Mouse (Mus musculus): ENCODE measurements at regions not wholly inside any gene's neighbourhood (a gene's known extent, or its start where the extent isn't known, plus 50 kb on each side); places are given as distances from the start of the nearest gene placed in this dataset.

GRCm38 (mm10) chr2:123799226-123799786 is 290.5 kb upstream of the Sema6d start:
- no peaks in the 10 kb centered on the region for H3K27me3 ChIP-seq (ENCODE audit: control insufficient read depth, insufficient read depth, low read length)
- TF ChIP-seq EP300 (IDR thresholded peaks at IDR 0.05; ENCODE audit: low read depth) (no peak), CTCF (IDR thresholded peaks at IDR 0.05; ENCODE audit: low read depth) (no peak)
- no peak overlapping the region for H3K9ac ChIP-seq (replicated peaks; ENCODE audit: low read depth, low read length)
- H3K4me1 ChIP-seq (ENCODE audit: control insufficient read depth, insufficient read depth), result no peaks in the 10 kb centered on the region
- DNase-seq (ENCODE audit: low spot score), result no peak
- 84% methylated on average over 3 of the region's 3 CpGs for WGBS
- no peak overlapping the region for H3K4me3 ChIP-seq (ENCODE audit: low read depth, low read length)
- ATAC-seq (ENCODE audit: insufficient read depth, low read depth), result no peak
- H3K27ac ChIP-seq (ENCODE audit: low read depth), result no peak overlapping the region
- H3K4me2 ChIP-seq (ENCODE audit: low read depth, low read length), result no peak overlapping the region
- no peaks in the 10 kb centered on the region for H3K36me3 ChIP-seq (replicated peaks; ENCODE audit: control insufficient read depth, insufficient read depth, low read length)
- H3K9me3 ChIP-seq (replicated peaks; ENCODE audit: control insufficient read depth, low read length), result no peaks in the 10 kb centered on the region

- H3K9ac ChIP-seq (replicated peaks; ENCODE audit: low read depth, low read length), result no peak overlapping the region
- no peak overlapping the region for H3K27ac ChIP-seq (ENCODE audit: low read depth)
- WGBS, result 73% methylated on average over 2 of the region's 2 CpGs
- no peak overlapping the region for H3K4me2 ChIP-seq (ENCODE audit: low read depth, low read length)
- no peak overlapping the region for H3K4me3 ChIP-seq (ENCODE audit: low read depth, low read length)
- H3K9me3 ChIP-seq (replicated peaks; ENCODE audit: control insufficient read depth, low read length), result no peaks in the 10 kb centered on the region
- no peaks in the 10 kb centered on the region for H3K4me1 ChIP-seq (ENCODE audit: control insufficient read depth, insufficient read depth)
- H3K27me3 ChIP-seq (ENCODE audit: control insufficient read depth, insufficient read depth, low read length), result no peaks in the 10 kb centered on the region
- ATAC-seq (ENCODE audit: insufficient read depth, low read depth), result no peak
- no peaks in the 10 kb centered on the region for H3K36me3 ChIP-seq (replicated peaks; ENCODE audit: control insufficient read depth, insufficient read depth, low read length)
- TF ChIP-seq EP300 (IDR thresholded peaks at IDR 0.05; ENCODE audit: low read depth), result no peak
- TF ChIP-seq CTCF (IDR thresholded peaks at IDR 0.05; ENCODE audit: low read depth), result no peak
- no peak for DNase-seq (ENCODE audit: low spot score)
Measured at GRCm38 (mm10) chr2:123805646-123806045, 284.1 kb upstream of the Sema6d start.

DNA sequence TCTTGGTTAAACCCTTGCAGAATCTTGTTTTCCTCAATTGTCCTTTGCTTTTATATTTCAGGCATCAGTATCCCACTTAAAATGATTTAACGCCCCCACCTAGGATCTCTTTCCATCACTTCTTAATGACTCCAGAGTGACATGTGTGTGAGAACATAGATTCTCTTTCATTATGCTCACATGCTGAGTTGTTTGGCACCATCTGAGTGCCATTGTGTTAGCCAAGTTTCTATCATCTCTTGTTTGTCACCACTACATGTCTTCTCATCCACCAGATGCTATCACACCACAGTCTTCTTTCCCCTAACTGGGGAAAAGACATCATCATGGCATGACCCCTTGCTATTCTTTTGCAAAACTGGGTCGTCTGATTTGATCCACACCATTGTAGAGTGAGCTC is 283.4 kb upstream of the Sema6d start:
- H3K4me3 ChIP-seq (ENCODE audit: low read depth, low read length), result no peak overlapping the region
- H3K9ac ChIP-seq (replicated peaks; ENCODE audit: low read depth, low read length), result no peak overlapping the region
- DNase-seq (ENCODE audit: low spot score) (no peak), ATAC-seq (ENCODE audit: insufficient read depth, low read depth) (no peak)
- no peaks in the 10 kb centered on the region for H3K36me3 ChIP-seq (replicated peaks; ENCODE audit: control insufficient read depth, insufficient read depth, low read length)
- H3K9me3 ChIP-seq (replicated peaks; ENCODE audit: control insufficient read depth, low read length), result no peaks in the 10 kb centered on the region
- 70% methylated on average over 2 of the region's 2 CpGs for WGBS
- no peak overlapping the region for H3K27ac ChIP-seq (ENCODE audit: low read depth)
- H3K4me2 ChIP-seq (ENCODE audit: low read depth, low read length), result no peak overlapping the region
- TF ChIP-seq EP300 (IDR thresholded peaks at IDR 0.05; ENCODE audit: low read depth), result no peak
- TF ChIP-seq CTCF (IDR thresholded peaks at IDR 0.05; ENCODE audit: low read depth), result no peak
- H3K27me3 ChIP-seq (ENCODE audit: control insufficient read depth, insufficient read depth, low read length), result no peaks in the 10 kb centered on the region
- no peaks in the 10 kb centered on the region for H3K4me1 ChIP-seq (ENCODE audit: control insufficient read depth, insufficient read depth)

DNA sequence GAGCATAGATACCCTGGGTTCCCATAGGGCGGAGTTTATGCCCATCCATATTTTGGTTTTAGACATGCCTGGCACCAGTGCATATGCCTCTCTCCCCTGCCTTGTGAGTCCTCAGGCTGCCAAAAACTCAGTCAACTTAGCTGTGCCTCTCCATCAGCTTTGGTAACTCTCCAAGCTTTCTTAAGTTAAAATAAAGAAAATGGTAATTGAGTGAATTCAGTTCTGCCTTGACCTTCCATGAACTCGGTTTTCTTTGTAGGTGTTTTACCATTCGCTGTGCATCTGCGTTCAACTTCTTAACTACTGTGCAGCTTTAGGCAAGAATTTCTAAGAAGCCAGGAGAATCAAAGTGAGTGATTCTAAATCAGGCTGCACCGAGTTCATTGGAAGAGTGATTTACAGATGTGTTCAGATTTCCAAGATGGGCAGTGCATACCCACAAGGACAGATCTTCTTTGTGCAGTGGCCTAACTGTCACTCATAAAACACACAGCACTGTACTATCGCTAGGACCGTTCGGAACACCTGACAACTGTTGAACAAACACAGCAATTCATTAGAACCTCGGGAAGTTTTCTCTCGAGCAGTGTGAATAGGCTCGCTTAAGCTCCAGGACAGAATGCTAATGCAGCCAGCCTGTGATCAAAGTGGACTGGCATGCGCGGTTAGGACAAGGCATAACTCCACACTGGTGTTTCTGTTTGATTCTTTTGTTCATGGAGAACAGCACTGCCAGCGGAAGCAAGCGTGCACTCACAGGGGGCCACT is 276.4 kb upstream of the Sema6d start:
- Histone ChIP-seq H3K36me3 (replicated peaks; ENCODE audit: control insufficient read depth, insufficient read depth, low read length) (no peaks in the 10 kb centered on the region), H3K27ac (ENCODE audit: low read depth) (no peak overlapping the region), H3K4me2 (ENCODE audit: low read depth, low read length) (no peak overlapping the region), H3K9ac (replicated peaks; ENCODE audit: low read depth, low read length) (no peak overlapping the region), H3K4me1 (ENCODE audit: control insufficient read depth, insufficient read depth) (no peaks in the 10 kb centered on the region), H3K27me3 (ENCODE audit: control insufficient read depth, insufficient read depth, low read length) (no peaks in the 10 kb centered on the region), H3K9me3 (replicated peaks; ENCODE audit: control insufficient read depth, low read length) (no peaks in the 10 kb centered on the region), H3K4me3 (ENCODE audit: low read depth, low read length) (no peak overlapping the region)
- DNase-seq (ENCODE audit: low spot score) (no peak), ATAC-seq (ENCODE audit: insufficient read depth, low read depth) (no peak)
- 74% methylated on average over 15 of the region's 15 CpGs for WGBS
- no peak for TF ChIP-seq EP300 (IDR thresholded peaks at IDR 0.05; ENCODE audit: low read depth)
- no peak for TF ChIP-seq CTCF (IDR thresholded peaks at IDR 0.05; ENCODE audit: low read depth)

DNA sequence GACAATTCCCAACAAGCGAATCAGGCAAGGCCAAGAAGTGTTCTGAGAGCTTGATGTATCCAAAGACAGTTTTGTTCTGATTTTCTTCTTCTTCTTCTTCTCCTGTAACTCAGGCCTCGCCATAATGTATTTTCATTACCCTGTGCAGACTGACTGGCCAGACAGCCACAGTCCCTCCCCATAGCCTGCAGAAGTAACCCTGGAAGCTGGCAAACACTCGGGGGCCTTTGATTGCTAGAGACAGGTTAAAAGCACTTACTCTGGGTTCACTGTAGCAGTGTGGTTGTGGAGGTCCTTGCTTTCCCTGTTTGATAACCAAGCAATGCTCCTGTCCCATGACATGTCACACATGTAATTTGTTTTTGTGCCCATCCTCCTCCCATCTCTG is 275.8 kb upstream of the Sema6d start:
- H3K36me3 ChIP-seq (replicated peaks; ENCODE audit: control insufficient read depth, insufficient read depth, low read length), result no peaks in the 10 kb centered on the region
- TF ChIP-seq CTCF (IDR thresholded peaks at IDR 0.05; ENCODE audit: low read depth) (no peak), EP300 (IDR thresholded peaks at IDR 0.05; ENCODE audit: low read depth) (no peak)
- no peak overlapping the region for H3K4me2 ChIP-seq (ENCODE audit: low read depth, low read length)
- H3K4me1 ChIP-seq (ENCODE audit: control insufficient read depth, insufficient read depth), result no peaks in the 10 kb centered on the region
- no peak for DNase-seq (ENCODE audit: low spot score)
- no peak overlapping the region for H3K4me3 ChIP-seq (ENCODE audit: low read depth, low read length)
- H3K9ac ChIP-seq (replicated peaks; ENCODE audit: low read depth, low read length), result no peak overlapping the region
- H3K27ac ChIP-seq (ENCODE audit: low read depth), result no peak overlapping the region
- H3K9me3 ChIP-seq (replicated peaks; ENCODE audit: control insufficient read depth, low read length), result no peaks in the 10 kb centered on the region
- WGBS, result 54% methylated on average over 3 of the region's 3 CpGs
- no peaks in the 10 kb centered on the region for H3K27me3 ChIP-seq (ENCODE audit: control insufficient read depth, insufficient read depth, low read length)
- no peak for ATAC-seq (ENCODE audit: insufficient read depth, low read depth)

DNA sequence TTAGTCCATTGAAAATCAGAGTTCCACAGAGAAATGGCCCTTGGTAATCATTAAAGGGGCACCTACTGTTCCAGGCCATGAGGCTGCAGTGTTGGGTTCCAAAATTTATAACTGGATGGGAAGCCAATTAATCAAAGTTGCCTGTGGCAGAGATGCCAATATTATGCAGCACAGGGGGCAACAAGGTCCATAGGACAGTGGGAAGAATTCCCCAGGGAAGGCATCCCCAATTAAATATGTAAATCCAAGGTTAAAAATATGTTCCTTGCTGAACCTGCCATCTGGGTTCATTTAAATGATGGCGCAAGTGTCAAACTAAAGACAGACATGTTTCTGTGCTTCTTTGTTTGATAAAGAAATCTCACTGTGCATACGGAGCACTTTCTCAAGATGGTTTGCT is 273.1 kb upstream of the Sema6d start:
- Histone ChIP-seq H3K27me3 (ENCODE audit: control insufficient read depth, insufficient read depth, low read length) (no peaks in the 10 kb centered on the region), H3K4me2 (ENCODE audit: low read depth, low read length) (no peak overlapping the region), H3K27ac (ENCODE audit: low read depth) (no peak overlapping the region), H3K4me3 (ENCODE audit: low read depth, low read length) (no peak overlapping the region), H3K9ac (replicated peaks; ENCODE audit: low read depth, low read length) (no peak overlapping the region), H3K4me1 (ENCODE audit: control insufficient read depth, insufficient read depth) (no peaks in the 10 kb centered on the region), H3K9me3 (replicated peaks; ENCODE audit: control insufficient read depth, low read length) (no peaks in the 10 kb centered on the region), H3K36me3 (replicated peaks; ENCODE audit: control insufficient read depth, insufficient read depth, low read length) (no peaks in the 10 kb centered on the region)
- TF ChIP-seq CTCF (IDR thresholded peaks at IDR 0.05; ENCODE audit: low read depth) (no peak), EP300 (IDR thresholded peaks at IDR 0.05; ENCODE audit: low read depth) (no peak)
- no peak for DNase-seq (ENCODE audit: low spot score)
- 86% methylated on average over 2 of the region's 2 CpGs for WGBS
- ATAC-seq (ENCODE audit: insufficient read depth, low read depth), result no peak

All from heart, postnatal 0 days (tissue).